Mouse (Mus musculus) right cerebral cortex, adult 2 months (tissue): ENCODE results near the gene Creb5.

Experiments
- DNase-seq, 2 experiments: peaks; one replicate each; pipeline ENCODE4 v3.0.0; 2021 to 2022; ENCODE audit warnings: low spot score in 2 of 2

Gene Creb5

DNA sequence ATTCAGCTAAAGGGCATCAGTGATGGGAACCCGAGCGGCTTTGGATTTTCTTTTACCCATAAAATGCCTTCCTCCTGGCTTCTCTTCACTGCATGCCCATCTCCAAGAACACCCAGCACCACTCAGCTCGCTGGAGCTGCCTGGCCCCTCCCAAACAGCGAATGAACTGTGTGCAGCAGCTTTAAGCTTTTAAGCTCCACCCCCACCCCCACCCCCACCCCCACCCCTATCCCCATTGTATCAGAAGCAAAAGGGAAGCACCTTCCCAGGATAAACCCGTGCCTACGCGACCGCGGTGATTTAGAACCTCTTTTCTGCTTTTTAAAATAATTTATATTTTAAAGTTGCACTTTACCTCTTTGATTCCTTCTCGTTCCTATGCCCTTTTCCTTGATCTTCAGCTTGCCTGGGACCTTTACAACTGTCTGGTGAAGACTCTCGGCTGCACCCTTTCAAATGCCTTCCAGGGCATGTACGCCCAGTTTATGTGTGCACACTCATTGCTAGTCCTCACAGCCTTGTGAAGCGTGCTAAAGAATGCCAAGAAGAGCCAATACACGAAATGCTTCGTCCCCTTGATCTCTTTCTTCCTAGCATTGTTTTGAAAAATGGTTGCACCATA is 411.2 kb downstream of the Creb5 start:
- no peak for DNase-seq

DNA sequence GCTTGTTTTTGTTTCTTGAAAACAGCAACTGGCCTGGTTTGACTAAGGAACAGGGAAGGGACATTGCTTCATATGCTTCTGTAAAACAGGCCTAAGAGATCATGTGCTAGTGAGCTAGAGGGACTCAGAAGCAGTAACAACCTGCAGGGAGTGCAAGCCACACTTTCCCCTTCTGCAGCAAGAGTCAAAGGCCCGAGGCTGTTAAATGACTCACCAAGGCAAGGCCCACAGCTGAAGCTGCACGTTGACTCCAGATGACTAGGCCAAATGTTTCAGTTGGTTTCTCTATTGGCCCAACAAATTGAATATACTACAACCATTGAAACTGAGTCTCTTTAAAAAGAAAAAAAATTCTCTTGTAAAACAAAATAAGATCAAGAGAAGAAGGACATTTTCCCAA is 417.4 kb downstream of the Creb5 start:
- DNase-seq: no peak

DNA sequence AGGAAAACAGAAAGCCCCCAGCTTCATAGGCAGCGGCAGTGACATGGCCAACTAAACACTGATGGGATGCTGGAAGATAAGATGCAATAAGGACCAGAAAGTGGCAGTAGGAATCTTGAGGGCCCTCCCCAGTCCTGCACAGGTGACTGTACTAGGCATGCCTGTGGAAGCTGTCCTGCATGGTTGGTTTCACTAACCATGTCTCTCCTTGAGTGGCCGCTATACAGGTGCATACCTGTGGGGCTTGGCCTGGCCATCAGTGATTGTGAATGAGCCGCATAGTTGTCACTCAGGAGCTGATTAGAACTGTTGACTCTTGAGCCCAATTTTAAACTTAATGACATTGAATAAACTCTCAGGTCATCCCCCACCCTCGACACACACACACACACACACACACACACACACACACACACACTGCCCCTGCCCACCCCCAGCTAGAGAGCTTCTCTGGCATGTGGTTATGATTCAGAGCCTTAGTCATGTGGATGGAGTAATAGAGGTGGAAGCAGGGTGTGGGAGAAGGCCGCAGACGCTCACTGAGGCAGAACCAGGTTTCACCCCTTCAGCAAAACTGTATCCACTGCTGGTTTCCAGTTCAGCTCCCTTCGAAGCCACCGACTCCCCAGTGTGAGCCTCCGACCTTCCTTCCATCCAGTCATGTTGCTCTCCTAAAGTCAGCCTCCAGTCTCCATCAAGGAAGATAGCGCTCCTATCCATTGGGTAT is 419.7 kb downstream of the Creb5 start:
- no peak for DNase-seq

GRCm38 (mm10) chr6:53707795-53708194 is 420.7 kb downstream of the Creb5 start:
- DNase-seq: no peak

- DNase-seq: no peak
Measured at GRCm38 (mm10) chr6:53709694-53710442, 422.8 kb downstream of the Creb5 start.

GRCm38 (mm10) chr6:53710560-53710959 is 423.5 kb downstream of the Creb5 start:
- DNase-seq: no peak

- DNase-seq: no peak
Measured at GRCm38 (mm10) chr6:53713152-53713551, 426.1 kb downstream of the Creb5 start.

DNA sequence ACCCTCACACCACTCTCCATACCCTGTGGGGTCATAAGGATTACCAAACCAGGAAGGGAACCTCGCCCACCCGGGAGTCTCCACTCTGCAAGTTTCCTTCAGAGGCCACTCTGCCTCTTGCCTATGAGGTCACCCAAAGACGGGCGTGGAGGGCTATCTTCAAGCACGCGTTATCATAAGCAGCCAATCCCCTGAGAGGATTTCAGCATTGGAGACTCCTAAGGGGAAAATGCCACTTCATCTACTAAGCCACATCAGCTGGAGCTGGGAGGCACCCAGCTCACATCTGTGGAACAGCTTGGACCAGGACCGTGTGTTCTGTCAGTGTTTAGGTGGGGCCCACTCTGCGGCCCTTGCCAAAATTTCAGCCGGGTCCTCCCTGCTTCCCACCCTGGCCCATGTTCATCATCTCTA is 427.8 kb downstream of the Creb5 start:
- DNase-seq: no peak

- DNase-seq: no peak
Measured at GRCm38 (mm10) chr6:53716013-53716412, 428.9 kb downstream of the Creb5 start.

DNA sequence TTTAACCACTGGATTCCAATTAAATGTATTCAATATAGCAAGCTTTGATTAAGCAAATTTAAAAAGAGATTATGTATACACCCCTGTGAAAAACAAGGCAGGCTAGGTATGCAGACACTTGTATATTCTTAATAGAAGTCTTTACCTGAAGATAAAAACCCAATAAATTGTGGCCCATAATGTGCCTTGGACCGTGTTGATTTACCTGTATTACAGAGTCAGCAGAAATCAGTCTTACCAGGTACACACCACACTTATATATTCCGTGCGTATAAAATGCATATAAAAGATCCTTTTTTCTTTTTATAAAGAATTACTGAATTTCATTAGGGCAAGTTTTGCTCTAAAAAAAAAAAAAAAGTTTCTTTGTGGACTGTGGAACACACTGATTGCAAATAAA is 432.9 kb downstream of the Creb5 start:
- no peak for DNase-seq

DNA sequence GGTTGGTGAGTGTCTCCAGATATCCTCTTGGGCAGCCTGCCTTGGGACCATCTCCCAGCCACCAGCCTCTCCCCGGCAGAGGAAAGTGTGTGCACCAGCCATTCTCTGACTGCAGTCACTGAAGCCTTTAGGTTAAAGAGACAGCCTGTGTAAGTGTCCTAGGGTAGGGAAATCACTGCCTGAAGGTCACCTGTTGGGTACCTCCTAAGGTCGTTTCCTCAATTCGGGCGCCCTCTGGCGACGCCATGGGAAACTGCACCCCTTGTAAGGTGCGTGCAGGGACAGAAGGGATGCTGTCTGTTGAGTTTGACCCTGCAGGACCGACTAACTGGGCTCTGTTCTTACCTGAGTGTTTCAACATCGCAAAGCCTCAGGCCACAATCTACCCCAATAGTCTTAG is 434.5 kb downstream of the Creb5 start:
- peak; percentile 75 to 80 for DNase-seq

GRCm38 (mm10) chr6:53722694-53723093 is 435.6 kb downstream of the Creb5 start:
- no peak for DNase-seq

- DNase-seq: no peak
Measured at GRCm38 (mm10) chr6:53730487-53730886, 443.4 kb downstream of the Creb5 start.

- DNase-seq: no peak
Measured at GRCm38 (mm10) chr6:53730996-53731485, 444.0 kb downstream of the Creb5 start.

DNA sequence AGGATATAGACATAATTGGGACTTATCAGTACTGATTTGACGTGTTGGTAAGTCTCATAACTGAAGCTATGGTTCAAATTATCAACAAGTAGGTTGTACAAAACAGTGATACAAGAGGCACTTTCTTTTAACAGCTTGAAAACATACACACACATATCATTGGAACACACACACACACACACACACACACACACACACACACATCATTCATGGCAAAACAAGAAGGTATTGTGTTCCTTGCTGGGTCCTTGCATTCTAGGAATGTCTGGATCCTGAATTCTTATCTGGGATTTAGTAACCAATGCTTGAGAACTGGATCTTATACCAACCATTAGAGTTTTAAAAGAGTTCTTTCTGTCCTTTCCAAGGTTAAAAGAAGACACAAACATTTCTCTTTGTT is 446.5 kb downstream of the Creb5 start:
- DNase-seq: no peak

GRCm38 (mm10) chr6:53733999-53734398 is 446.9 kb downstream of the Creb5 start:
- DNase-seq: no peak

- no peak for DNase-seq
Measured at GRCm38 (mm10) chr6:53735696-53736095, 448.6 kb downstream of the Creb5 start.

- DNase-seq: no peak
Measured at GRCm38 (mm10) chr6:53738206-53738605, 451.1 kb downstream of the Creb5 start.

DNA sequence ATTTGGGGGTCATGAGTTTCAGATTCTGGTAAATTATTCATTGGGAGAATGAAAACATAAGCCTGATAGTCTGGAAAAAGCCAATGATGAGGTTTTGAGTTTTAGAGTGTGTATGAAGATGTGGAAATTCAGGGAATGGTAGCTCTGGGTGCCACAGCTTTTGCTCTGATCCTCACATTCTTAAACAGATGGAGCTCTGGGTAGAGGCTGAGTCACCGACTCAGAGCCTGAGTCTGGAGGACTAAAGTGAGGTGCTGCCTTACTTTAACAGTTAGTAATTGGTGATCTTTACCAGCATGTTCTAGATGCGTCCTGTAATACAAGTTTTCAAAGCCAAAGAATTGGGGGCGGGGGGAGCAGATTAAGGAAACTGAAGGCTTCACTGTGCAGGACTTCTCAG is 454.2 kb downstream of the Creb5 start:
- peak in 1 of 2 experiments; percentile 12 for DNase-seq
